Mouse (Mus musculus) limb, embryonic 12.5 days (tissue): ENCODE measurements around the gene Fgf12. TPM values are rescaled to one million over a fixed set of nuclear protein-coding genes. Genes with fewer than 3 reads are reported as not detected.

Experiments
- ATAC-seq: fragments of 200-750 bp; cut with Nextera tagmentation; 2 replicates; pipeline ENCODE4 v1.8.0; 2017; ENCODE audit warnings: low read depth, moderate TSS enrichment; ENCODE audit not compliant: insufficient number of reproducible peaks, insufficient read depth, low FRiP score, low TSS enrichment
- H3K27ac ChIP-seq: fragments of 300-500 bp; sonication (generic); 2 replicates; pipeline ENCODE4 v1.5.1; 2016; ENCODE audit warnings: mild to moderate bottlenecking, moderate library complexity
- H3K27me3 ChIP-seq: fragments of 300-500 bp; sonication (generic); 2 replicates; pipeline ENCODE4 v1.6.1; 2016; ENCODE audit warnings: mild to moderate bottlenecking, moderate library complexity
- H3K36me3 ChIP-seq: fragments of 300-500 bp; sonication (generic); 2 replicates; pipeline ENCODE4 v1.6.1; 2016; ENCODE audit warnings: mild to moderate bottlenecking, moderate library complexity
- H3K4me1 ChIP-seq: fragments of 300-500 bp; sonication (generic); replicated peaks from 2 replicates; pipeline ENCODE4 v1.6.1; 2016
- H3K4me2 ChIP-seq: fragments of 300-500 bp; sonication (generic); 2 replicates; pipeline ENCODE4 v1.6.1; 2016; ENCODE audit warnings: mild to moderate bottlenecking, moderate library complexity
- H3K4me3 ChIP-seq: fragments of 300-500 bp; sonication (generic); replicated peaks from 2 replicates; pipeline ENCODE4 v1.5.1; 2016; ENCODE audit warnings: mild to moderate bottlenecking
- H3K9ac ChIP-seq: fragments of 300-500 bp; sonication (generic); replicated peaks from 2 replicates; pipeline ENCODE4 v1.6.1; 2016; ENCODE audit warnings: mild to moderate bottlenecking, moderate library complexity
- H3K9me3 ChIP-seq: fragments of 300-500 bp; sonication (generic); 2 replicates; pipeline ENCODE4 v1.6.1; 2016; ENCODE audit warnings: mild to moderate bottlenecking, moderate library complexity
- WGBS: fragments of 180-500 bp; shearing (Covaris S2); methylation state at CpG from one replicate; pipeline ENCODE4 v1.1.7; 2016; 5-methylcytosine and 5-hydroxymethylcytosine counted together
- microRNA counts: library from miRNA; unstranded; fragments of <30 nt; microRNA quantifications from one replicate; lab custom pipeline; 2017
- microRNA-seq: library from miRNA; unstranded; fragments of <30 nt; microRNA quantifications from one replicate; pipeline ENCODE4, GENCODE M21; 2017
- polyA plus RNA-seq: library from polyadenylated mRNA; unstranded; fragments of >200 nt; fragmentation: Nextera tagmentation; extraction: Ambion mirVana; gene quantifications from 2 replicates; pipeline ENCODE4 v1.2.1, GENCODE M21; 2016

The Fgf12 gene
- polyA plus RNA-seq, 1 experiment from 2014 or later, result 5.2 TPM

- H3K4me2 ChIP-seq, result no peak overlapping the region
- H3K27ac ChIP-seq, result no peak overlapping the region
- H3K9me3 ChIP-seq, result no peaks in the 10 kb centered on the region
- ATAC-seq, result no peak
- H3K27me3 ChIP-seq, result no peaks in the 10 kb centered on the region
- WGBS, result 62% methylated on average over 1 of the region's 1 CpGs
- H3K4me1 ChIP-seq, result no peaks in the 10 kb centered on the region
- H3K4me3 ChIP-seq, result no peak overlapping the region
- H3K9ac ChIP-seq, result no peak overlapping the region
- H3K36me3 ChIP-seq, result no peaks in the 10 kb centered on the region
Observed at GRCm38 (mm10) chr16:28212411-28212810, 540.5 kb downstream of the Fgf12 start.

- no peak overlapping the region for H3K4me3 ChIP-seq
- no peak overlapping the region for H3K27ac ChIP-seq
- no peaks in the 10 kb centered on the region for H3K4me1 ChIP-seq
- ATAC-seq, result no peak
- H3K9me3 ChIP-seq, result no peaks in the 10 kb centered on the region
- WGBS, result 94% methylated on average over 2 of the region's 2 CpGs
- H3K4me2 ChIP-seq, result no peak overlapping the region
- H3K9ac ChIP-seq, result no peak overlapping the region
- H3K36me3 ChIP-seq, result no peaks in the 10 kb centered on the region
- H3K27me3 ChIP-seq, result no peaks in the 10 kb centered on the region
Observed at GRCm38 (mm10) chr16:28156443-28156842, 596.4 kb downstream of the Fgf12 start.

DNA sequence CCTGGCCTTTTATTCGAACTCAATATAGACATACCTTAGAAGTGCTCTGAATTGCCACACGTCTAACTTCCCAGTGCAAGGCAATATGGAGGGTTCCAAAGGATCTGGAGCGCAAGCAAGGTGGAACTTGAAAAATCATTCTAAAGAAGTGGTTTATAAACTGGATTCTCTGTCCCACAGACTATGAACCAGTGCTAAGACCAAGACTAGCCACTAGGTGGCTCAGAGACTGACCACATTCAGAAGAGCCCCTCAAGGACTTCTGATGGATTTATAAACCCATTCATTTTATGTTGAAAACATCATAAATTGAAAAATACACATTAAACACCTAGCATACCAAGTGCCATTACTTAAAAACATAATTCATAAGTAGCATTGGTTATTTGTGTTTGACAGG, 611.9 kb downstream of the Fgf12 start:
- Histone ChIP-seq H3K36me3 (no peaks in the 10 kb centered on the region), H3K4me3 (no peak overlapping the region), H3K27me3 (no peaks in the 10 kb centered on the region), H3K4me1 (no peaks in the 10 kb centered on the region), H3K9me3 (no peaks in the 10 kb centered on the region), H3K9ac (no peak overlapping the region), H3K4me2 (no peak overlapping the region), H3K27ac (no peak overlapping the region)
- WGBS, result 79% methylated on average over 3 of the region's 3 CpGs
- ATAC-seq, result no peak

DNA sequence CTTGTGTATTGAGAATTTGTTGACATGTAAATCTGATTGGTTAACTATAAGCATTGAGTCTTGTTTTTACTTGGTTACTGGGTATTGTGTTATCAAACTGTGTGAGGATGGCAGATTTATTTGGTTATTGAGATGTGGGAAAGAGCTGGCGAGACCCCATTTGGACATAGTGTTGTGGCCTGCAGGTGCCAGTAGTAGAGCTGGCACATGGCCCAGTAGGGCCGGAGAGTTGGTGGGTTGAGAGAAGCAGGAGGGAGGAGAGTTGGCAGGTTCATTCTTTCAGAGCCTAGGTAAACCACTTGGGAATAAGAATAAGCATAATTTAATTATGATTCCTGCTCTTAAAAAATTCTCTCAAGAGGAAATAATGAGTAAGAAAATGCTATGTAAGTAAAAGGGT, 625.9 kb downstream of the Fgf12 start:
- H3K9ac ChIP-seq, result no peak overlapping the region
- no peak for ATAC-seq
- H3K4me1 ChIP-seq, result no peaks in the 10 kb centered on the region
- no peaks in the 10 kb centered on the region for H3K36me3 ChIP-seq
- H3K4me2 ChIP-seq, result no peak overlapping the region
- H3K9me3 ChIP-seq, result no peaks in the 10 kb centered on the region
- H3K4me3 ChIP-seq, result no peak overlapping the region
- H3K27me3 ChIP-seq, result no peaks in the 10 kb centered on the region
- 81% methylated on average over 2 of the region's 2 CpGs for WGBS
- no peak overlapping the region for H3K27ac ChIP-seq

MicroRNAs within 50 kb of the gene (microRNA counts, 519-probe panel; counts per million panel counts)
- not detected for microRNA mmu-miR-690 (lab: Ali Mortazavi, UCI)

Small RNA genes lying within 50 kb of the gene (microRNA-seq; reads per million reads assigned to microRNA genes)
- gene Mir690, result not detected

Other genes with a start within 250 kb of the Fgf12 start
- gene Mb21d2, start 176.6 kb upstream of the Fgf12 start, polyA plus RNA-seq, result 7.9 and 9.6 TPM in 2 replicates